Mouse (Mus musculus): ENCODE measurements around the gene Gm49393.
"Not testable (repeated sequence)": the region's sequence is repeated elsewhere in the genome, so short reads cannot be mapped to it uniquely, and the experiment has no call there.

The Gm49393 gene

DNA sequence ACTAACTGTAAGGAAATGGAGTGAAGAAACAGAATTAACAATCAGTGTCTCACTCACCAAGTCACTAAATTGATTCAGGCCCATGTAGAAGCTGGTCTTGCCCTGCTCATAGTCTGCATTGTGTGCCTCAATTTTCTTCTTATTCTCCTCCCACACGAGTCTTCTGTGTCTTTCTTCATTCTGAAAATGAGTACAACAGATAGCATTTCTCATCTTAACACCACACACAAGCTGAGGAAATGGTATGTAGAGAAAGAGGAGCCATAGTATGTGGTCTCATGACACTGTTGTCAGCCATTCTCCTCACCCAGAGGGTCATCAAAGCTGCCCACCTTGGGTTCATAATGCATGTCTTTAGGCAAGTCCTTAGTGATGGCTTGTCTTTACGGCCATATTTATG, at the start of gene Gm49393:
Gm49393 (minus strand) TSS at position 101 of the 400 bp plus-strand sequence.
- DNase-seq (ENCODE audit: low spot score in 2 of 2) = not testable (repeated sequence)

DNA sequence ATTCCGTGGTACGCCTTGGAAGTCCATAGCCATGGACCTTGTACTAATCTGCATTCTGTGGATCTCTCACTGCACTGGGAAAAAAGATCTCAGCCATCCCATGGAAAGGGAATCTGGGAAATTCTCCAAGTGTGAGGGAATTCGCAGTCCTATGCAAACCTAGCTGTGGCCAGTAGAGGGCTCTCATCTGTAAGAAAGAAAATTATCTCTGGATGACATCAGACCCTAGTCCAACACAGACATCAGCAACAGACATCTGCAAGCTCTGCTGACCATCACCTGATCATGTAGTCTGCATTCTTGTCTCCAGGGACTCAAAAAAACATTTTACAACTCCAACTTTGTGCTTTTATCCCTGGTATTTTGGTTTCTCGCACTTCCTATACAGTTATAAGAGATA, 36.9 kb upstream of the Gm49393 start:
- DNase-seq (ENCODE audit: low spot score in 2 of 2) = not testable (repeated sequence)

DNA sequence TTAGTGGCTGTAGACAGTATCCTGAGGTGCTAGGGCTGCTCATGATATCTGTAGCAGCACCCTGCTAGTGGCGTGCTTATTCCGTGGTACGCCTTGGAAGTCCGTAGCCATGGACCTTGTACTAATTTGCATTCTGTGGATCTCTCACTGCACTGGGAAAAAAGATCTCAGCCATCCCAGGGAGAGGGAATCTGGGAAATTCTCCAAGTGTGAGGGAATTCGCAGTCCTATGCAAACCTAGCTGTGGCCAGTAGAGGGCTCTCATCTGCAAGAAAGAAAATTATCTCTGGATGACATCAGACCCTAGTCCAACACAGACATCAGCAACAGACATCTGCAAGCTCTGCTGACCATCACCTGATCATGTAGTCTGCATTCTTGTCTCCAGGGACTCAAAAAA, 28.6 kb upstream of the Gm49393 start:
- DNase-seq (ENCODE audit: low spot score in 2 of 2) = peak in 1 of 2 experiments; percentile 3

DNA sequence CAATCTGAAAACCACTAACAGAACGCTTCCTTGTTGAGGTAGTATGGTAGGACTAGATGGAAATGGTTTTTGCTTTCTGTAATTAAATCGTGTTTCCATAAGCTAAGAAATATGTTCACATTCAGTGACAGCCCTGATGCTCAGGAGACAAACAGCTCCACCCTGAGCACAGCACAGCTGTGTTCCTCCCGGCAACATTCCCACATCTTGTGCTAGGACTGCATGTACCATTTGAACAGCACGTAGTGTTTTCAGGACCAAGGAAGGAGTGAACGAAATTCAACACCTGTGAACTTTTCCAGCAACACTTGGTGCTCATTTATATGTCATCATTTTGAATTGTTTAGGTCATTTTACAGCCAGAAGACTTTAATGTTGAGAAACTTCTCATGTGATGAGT, 26.3 kb upstream of the Gm49393 start:
- DNase-seq (ENCODE audit: low spot score in 2 of 2) = no peak

DNA sequence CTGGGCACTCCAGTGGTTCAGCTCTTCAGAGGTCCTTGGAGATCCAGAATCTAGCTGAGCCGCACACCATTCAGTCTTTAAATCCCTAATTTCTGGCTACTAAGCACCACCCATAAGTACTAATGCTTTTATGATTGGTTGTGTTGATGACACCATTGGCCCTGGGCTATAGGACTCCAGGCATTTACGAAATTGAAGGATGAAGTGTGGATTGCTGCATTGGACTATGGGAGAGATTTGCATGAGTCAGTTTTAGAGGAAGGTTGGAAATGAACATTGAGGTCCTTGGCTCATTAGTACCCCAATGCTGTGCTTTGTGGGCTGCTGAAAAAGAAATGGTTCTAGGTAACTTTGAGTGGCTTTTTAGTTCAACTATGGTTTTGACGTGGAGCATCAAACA, 6.5 kb upstream of the Gm49393 start, which contains the start of gene Tpbpa:
Tpbpa (minus strand) TSS at position 101 of the 400 bp plus-strand sequence.
- DNase-seq (ENCODE audit: low spot score in 2 of 2) = not testable (repeated sequence)

DNA sequence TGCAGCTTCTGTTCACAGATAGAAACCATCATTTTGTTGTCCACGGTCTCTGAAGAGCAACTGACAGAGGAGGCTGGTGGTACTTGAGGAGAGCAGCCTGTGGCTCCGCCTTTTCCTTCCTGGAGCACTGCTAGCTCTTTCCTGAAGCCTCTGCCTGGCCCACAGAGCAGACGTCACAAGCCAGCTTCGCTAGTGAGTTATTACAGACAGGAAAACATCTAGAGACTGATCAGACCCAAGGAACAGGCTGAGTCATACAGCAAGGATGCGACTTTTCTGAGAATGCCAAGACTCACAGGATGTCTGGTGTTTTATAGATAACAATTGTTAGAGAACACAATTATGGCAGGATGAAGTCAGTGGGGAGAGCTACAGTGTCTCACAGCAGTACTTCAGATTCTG, 1.1 kb upstream of the Gm49393 start, which contains the start of the genes Gm49391 and Ctla2a:
Gm49391 (minus strand) TSS at position 72 of the 402 bp plus-strand sequence.
Ctla2a (minus strand) TSS at position 126 of the 402 bp plus-strand sequence.
- DNase-seq (ENCODE audit: low spot score in 2 of 2) = peak in 1 of 2 experiments; percentile 0

DNA sequence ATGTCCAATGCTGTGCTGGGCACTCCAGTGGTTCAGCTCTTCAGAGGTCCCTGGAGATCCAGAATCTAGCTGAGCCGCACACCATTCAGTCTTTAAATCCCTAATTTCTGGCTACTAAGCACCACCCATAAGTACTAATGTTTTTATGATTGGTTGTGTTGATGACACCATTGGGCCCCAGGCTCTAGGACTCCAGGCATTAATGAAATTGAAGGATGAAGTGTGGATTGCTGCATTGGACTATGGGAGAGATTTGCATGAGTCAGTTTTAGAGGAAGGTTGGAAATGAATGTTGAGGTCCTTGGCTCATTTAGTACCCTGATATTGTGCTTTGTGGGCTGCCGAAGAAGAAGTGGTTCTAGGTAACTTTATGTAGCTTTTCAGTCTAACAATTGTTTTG, 30.6 kb downstream of the Gm49393 start, which contains the start of gene Tpbpb:
Tpbpb (minus strand) TSS at position 101 of the 400 bp plus-strand sequence.
- not testable (repeated sequence) for DNase-seq (ENCODE audit: low spot score in 2 of 2)

DNA sequence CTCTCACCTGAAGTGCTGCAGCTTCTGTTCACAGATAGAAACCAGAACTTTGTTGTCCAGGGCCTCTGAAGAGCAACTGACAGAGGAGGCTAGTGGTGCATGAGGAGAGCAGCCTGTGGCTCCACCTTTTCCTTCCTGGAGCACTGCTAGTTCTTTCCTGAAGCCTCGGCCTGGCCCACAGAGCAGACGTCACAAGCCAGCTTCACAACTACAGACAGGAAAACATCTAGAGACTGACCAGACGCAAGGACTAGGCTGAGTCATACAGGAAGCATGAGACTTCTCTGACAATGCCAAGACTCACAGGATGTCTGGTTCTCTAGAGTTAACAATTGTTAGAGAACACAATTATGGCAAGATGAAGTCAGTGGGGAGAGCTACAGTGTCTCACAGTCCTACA, 38.1 kb downstream of the Gm49393 start, which contains the start of gene Ctla2b:
Ctla2b (minus strand) TSS at position 120 of the 400 bp plus-strand sequence.
- DNase-seq (ENCODE audit: low spot score in 2 of 2) = peak in 1 of 2 experiments; percentile 28

DNA sequence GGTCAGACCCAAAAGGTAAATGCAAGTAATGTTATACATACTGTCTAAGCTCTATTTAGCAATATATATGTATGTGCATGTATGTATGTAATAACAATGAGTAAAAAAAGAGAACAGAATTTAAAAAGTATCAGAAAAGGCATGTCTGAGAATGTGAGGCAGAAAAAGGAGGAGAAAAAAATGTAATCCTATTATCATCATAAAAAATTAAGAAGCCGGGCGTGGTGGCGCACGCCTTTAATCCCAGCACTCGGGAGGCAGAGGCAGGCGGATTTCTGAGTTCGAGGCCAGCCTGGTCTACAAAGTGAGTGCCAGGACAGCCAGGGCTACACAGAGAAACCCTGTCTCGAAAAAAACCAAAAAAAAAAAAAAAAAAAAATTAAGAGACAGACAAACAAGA, 38.6 kb downstream of the Gm49393 start, which contains the start of gene Gm49392:
Gm49392 (minus strand) TSS at position 101 of the 400 bp plus-strand sequence.
- DNase-seq (ENCODE audit: low spot score in 2 of 2) = not testable (repeated sequence)

DNA sequence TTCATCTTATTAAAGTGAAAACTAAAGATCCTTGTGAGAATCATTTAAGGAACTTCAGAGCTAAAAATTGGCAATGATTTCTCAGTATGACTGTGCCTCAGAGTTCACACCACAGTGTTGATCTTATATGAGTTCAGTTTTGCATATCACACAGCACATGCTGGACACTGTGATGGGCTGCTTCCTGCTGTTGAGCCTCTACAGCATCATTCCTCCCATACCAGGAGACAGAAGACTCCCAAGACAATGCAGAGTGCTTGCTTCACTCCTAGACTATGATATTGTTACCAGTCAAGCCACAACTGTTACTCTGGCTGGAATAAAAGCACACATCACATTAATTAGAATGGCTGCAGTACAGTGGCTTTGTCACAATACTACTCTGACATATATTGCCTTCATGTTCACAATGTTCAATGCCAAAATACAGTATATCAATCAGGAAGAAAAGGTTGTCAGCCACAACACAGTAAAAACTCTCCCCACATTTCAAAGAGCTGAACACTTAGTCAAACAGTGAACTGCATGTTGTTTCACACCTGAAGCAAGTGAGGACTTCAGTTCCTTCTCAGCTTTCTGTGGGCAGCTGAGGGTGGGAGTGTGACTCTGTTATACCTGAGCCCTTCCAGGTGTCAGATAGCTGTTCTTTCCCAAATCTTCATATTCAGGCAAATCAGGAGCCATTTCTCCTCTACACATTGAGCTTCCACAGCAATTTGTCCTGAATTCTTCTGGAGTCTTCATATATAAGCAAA, 39.8 kb downstream of the Gm49393 start:
- no peak for DNase-seq (ENCODE audit: low spot score in 2 of 2)

DNA sequence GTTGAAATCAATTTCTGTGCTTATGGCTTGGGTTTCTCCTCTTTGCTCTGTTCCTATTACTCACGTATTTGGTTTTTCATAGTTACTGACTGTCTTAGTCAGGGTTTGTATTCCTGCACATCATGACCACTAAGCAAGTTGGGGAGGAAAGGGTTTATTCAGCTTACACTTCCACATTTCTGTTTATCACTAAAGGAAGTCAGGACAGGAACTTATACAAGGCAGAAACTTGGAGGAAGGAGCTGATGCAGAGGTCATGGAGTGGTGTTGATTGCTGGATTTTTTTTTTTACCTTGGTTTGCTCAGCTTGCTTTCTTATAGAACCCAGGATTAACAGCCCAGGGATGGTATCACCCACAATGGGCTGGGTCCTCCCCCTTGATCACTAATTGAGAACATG, 43.1 kb downstream of the Gm49393 start:
- no peak for DNase-seq (ENCODE audit: low spot score in 2 of 2)

DNA sequence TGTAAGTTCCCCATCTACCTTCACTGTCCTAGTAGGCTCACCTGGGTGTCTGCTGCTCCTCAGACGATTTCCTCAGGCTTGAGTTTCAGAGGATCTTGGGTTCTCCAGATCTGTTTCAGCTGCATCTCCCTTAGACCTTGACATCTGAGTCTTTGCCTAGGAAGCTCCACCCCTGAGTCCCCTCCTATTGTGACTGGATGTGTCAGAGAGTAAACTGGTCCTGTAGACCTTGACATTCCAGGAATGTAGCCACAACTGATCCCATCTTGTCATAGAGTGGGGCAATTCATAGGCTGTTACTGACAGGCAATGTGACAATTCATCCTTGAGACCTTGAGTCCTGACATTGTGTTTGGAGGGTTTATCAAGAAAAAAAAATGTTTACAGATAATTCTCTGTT, 71.1 kb downstream of the Gm49393 start, which contains the start of gene 4930486L24Rik:
4930486L24Rik (minus strand) TSS at position 195 of the 400 bp plus-strand sequence.
- DNase-seq (ENCODE audit: low spot score in 2 of 2) = no peak

DNA sequence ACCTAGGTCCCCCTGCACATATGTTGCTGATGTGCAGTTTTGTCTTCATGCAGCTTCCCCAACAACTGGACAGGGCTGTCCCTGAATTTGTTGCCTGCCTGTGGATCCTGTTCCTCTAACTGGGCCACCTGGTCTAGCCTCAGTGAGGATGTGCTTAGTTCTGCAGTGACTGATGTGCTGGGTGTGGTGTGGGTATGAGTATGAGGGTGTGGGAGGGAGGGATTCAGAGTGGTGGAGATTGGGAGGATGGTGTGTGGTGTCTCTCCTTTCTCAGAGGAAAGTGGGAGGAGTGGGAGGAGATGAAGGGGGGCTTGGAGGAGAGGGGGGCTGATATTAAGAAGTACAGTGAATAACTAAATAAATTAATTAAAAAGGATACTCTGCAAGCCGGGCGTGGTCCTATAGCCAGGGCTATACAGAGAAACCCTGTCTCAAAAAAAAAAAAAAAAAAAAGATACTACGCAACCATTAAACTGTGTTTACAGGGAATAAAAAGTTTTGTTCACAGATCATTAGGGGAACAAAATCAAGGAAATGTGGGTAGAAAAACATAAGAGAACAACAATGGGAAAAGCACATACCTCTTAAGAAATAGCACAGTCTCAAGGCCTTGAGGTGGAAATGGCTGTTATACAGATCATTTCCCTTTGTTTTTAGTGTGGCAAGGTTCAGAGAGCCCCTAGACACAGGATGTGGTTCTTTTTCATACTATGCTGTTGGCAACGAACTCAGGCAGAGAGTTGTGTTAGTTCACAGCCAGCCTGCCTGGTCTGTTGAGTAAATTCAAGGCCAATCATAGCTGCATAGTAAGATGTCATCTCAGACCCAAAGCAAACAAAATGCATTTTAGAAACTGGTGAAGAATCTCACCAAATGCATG, 86.9 kb downstream of the Gm49393 start:
- no peak for DNase-seq (ENCODE audit: low spot score in 2 of 2)

DNA sequence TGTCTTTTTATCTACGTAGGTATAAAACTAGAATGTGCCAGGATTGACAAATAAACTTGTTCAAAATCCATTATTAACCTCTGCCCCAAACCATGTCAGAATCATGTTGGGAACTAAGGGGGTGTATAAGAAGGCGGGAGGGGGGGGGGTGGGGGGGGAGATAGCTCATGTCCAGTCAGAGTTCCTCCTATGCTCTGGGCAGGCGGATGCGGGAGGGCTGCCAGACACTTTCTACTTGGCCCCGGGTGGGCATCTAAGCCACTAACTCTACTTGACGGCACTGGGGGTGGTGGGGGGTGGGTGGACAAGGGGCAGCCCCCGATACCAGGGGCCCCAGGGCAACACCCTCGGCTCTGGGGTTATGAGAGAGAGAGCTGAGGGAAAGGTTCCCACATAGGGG, 92.2 kb downstream of the Gm49393 start:
- no peak for DNase-seq (ENCODE audit: low spot score in 2 of 2)

DNA sequence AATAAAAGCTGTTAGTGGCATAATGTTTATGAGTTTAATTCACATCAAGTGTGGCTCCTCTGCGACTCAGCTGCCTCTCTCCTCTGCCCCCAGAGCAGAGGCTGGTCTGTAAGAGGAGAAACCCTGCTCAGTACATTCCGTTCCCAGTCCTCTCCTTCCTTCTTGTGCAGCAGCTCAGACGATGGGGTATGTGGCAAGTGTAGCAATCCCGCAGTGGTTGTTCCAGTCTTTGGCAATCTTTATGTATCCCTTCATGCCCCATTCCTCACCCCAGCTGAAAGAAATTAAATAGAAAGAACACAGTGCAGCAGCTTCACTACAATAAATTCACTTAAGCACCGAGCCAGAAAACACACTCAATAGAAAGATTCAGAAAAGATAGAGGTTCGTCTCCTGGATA, 92.7 kb downstream of the Gm49393 start:
- DNase-seq (ENCODE audit: low spot score in 2 of 2) = no peak

DNA sequence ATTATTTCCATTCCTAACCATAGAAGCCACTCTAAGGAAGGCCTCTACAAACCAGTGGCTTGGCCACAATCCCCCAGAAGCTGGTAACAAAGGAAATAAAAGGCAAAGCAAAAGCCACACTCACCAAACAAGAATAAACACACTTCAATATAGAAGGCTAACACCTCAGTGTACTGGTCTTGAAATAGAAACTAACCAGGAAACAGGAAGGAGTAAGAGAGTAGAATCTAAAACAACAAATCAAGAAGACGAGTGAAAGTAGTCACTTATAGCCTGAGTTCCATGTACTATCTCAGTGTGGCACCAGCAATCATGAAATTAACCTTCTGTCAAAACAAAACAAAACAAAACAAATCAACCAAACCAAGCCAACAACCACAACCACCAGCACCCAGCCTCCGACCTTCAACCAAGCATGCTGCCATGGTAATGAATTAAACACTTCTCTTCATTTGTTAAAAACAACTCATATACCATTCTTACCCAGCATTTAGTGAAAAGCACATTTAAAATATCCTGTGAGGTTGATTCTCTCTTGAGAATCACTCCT, 96.0 kb downstream of the Gm49393 start:
- no peak for DNase-seq (ENCODE audit: low spot score in 2 of 2)

DNA sequence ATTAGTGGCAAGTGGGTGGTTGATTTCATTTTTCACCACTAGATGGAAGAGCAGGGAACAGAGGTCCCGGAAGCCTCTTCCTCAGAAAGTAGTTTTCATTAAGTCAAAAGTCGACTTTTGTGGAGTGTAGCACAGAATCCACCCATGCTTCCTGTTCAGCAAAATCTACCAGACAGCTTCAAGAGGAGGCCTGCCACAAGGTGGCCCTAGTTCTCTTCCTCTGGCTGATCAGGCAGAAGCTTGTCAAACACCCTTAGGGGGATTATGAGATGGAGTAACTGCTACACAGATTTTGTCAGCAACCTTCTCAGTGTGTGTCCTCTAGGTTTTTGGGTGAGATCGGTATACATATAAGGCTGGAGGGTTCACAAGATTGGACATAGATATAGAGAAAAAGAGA, 109.3 kb downstream of the Gm49393 start:
- DNase-seq (ENCODE audit: low spot score in 2 of 2) = no peak

DNA sequence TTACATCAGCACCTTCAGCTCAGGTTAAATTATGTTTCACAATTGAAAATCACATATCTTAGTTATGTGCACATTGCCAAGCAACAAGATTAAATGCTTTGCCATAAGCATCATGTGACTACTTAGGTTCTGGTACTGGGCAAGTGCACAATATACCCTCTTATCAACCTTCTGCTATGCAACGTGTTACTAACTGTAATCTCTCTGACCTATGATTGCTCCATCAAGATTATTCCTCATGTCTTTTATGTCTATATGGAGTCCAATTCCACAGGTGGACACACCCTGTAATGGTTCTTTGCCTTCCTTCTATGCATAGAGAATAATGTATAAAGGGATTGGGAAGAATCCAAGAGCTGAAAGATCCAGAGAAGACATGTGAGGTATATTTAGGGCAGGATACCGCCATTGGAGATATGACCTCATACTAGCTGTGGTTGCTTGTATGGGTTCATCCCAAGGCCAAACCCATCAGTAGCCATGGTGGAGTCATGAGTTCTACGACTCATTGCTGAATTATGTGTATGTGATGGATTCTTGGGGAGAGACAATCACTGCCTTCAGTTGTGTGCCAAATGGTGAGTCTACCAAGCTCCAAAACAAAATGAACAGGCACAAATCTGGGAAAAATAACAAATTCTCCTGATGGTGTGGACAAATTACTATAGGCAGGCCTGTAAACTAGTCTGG, 114.8 kb downstream of the Gm49393 start:
- no peak for DNase-seq (ENCODE audit: low spot score in 2 of 2)

DNA sequence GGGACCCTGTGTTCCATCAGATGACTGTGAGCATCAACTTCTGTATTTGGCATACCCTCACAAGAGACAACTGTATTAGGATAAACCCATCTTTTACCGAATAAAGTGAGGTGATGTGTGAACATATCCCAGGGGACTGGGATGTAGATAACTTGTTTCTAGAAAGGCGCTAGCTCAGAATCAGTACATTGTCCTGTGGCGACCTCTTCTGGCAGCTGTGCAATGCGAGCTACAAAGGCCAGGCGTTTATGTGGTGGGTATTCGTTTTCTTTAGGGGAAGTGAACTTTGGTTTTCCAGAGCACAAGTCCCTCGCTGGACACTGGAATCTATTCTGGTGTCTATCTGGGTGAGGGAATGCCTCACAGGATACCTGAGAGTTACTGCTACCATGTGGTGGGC, 115.9 kb downstream of the Gm49393 start:
- peak in 1 of 2 experiments; percentile 7 for DNase-seq (ENCODE audit: low spot score in 2 of 2)

DNA sequence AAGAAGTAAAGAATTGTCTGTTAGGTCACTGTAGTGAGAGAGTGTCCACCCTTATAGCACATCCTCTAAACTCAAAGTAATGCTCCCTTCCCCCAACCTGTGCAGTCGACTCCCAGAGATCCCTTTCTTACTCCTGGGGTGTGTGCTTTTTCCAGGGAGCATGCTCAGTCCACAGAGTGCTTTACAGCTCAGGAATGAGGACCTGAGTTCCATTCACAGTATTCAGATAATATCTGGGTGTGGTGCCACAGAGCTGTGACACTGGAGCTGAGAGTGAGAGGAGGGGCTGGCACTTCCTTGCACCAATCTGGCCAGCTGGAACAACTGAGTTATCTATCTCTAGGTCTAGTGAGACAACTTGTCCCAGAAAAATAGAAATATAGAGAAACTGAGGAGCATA, 121.7 kb downstream of the Gm49393 start:
- no peak for DNase-seq (ENCODE audit: low spot score in 2 of 2)

DNA sequence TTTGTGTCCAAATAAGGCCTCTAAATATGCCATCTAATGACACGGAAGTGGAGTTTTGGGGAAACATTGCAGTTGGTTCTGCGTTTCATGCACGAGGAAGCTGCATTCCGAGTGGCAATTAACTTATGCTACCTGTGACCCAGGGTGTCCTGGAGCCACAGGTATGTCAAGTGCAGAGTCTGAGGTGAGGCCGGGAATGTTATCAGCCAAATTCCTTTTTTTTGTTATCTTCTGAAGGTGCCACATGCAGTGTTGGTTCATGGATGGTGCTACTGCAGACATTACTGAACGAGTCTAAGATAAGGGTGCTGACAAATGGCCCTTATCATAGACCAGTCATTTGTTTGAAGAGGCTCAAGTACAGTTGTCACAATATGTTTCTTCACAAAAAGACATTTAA, 122.6 kb downstream of the Gm49393 start:
- DNase-seq (ENCODE audit: low spot score in 2 of 2) = no peak
